Mouse (Mus musculus): Measurements from ENCODE around the gene Lhcgr. TPM values are rescaled to one million over a fixed set of nuclear protein-coding genes. Genes with fewer than 3 reads are reported as not detected.

Gene Lhcgr
- polyA plus RNA-seq, 1 experiment, result 0.13 TPM

GRCm38 (mm10) chr17:88779148-88779547 lies 12.6 kb downstream of the Lhcgr start:
- Histone ChIP-seq H3K27ac (ENCODE audit: insufficient read depth, low read length) (no peak overlapping the region), H3K4me1 (ENCODE audit: control insufficient read depth, insufficient read depth, low read length) (no peaks in the 10 kb centered on the region), H3K4me3 (ENCODE audit: insufficient read depth, low read length) (no peak overlapping the region)
- no peak for TF ChIP-seq CTCF (IDR thresholded peaks at IDR 0.05; ENCODE audit: extremely low read depth, insufficient read depth, low read length)
- no peak for TF ChIP-seq POLR2A (IDR thresholded peaks at IDR 0.05; ENCODE audit: extremely low read depth, insufficient read depth, low read length)

- Histone ChIP-seq H3K4me3 (ENCODE audit: insufficient read depth, low read length) (no peak overlapping the region), H3K4me1 (ENCODE audit: control insufficient read depth, insufficient read depth, low read length) (peaks cover 4% of the 10 kb centered on the region; the same call in 1 of the 2 replicates), H3K27ac (ENCODE audit: insufficient read depth, low read length) (no peak overlapping the region)
- TF ChIP-seq POLR2A (IDR thresholded peaks at IDR 0.05; ENCODE audit: extremely low read depth, insufficient read depth, low read length) (no peak), CTCF (IDR thresholded peaks at IDR 0.05; ENCODE audit: extremely low read depth, insufficient read depth, low read length) (no peak)
Observed at GRCm38 (mm10) chr17:88774103-88774526, 17.7 kb downstream of the Lhcgr start.

DNA sequence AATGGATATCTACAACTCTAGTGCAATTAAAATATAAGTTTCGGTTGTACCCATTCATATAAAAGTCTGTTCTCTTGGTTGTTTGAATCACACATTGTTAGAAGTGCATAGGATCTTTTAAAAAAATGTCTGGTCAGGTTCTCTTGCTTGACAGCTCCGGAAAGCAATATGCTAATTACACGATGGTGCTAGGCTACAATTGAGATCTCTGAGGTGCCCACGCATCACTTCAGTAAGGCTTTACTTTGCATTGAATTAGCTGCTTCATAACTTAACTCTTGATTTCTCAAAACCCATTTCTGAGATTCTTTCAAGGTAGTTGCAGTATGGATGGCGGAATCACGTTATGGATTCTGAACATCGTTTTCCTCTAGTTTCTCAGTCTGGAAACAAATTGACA lies 21.7 kb downstream of the Lhcgr start:
- H3K4me1 ChIP-seq (ENCODE audit: control insufficient read depth, insufficient read depth, low read length), result peaks cover 4% of the 10 kb centered on the region; the same call in 1 of the 2 replicates
- no peak overlapping the region for H3K27ac ChIP-seq (ENCODE audit: insufficient read depth, low read length)
- TF ChIP-seq CTCF (IDR thresholded peaks at IDR 0.05; ENCODE audit: extremely low read depth, insufficient read depth, low read length) (no peak), POLR2A (IDR thresholded peaks at IDR 0.05; ENCODE audit: extremely low read depth, insufficient read depth, low read length) (no peak)

GRCm38 (mm10) chr17:88769283-88769859 lies 22.4 kb downstream of the Lhcgr start:
- peaks cover 4% of the 10 kb centered on the region; the same call in 1 of the 2 replicates for H3K4me1 ChIP-seq (ENCODE audit: control insufficient read depth, insufficient read depth, low read length)
- TF ChIP-seq POLR2A (IDR thresholded peaks at IDR 0.05; ENCODE audit: extremely low read depth, insufficient read depth, low read length), result no peak
- no peak for TF ChIP-seq CTCF (IDR thresholded peaks at IDR 0.05; ENCODE audit: extremely low read depth, insufficient read depth, low read length)
- H3K27ac ChIP-seq (ENCODE audit: insufficient read depth, low read length), result no peak overlapping the region
- H3K4me3 ChIP-seq (ENCODE audit: insufficient read depth, low read length), result no peak overlapping the region

More for the DNA sequence above, 21.7 kb downstream of the Lhcgr start:
- no peak overlapping the region for H3K4me3 ChIP-seq (ENCODE audit: insufficient read depth, low read length)

GRCm38 (mm10) chr17:88766857-88767256 lies 24.9 kb downstream of the Lhcgr start:
- H3K4me3 ChIP-seq (ENCODE audit: insufficient read depth, low read length), result no peak overlapping the region
- no peak for TF ChIP-seq CTCF (IDR thresholded peaks at IDR 0.05; ENCODE audit: extremely low read depth, insufficient read depth, low read length)
- TF ChIP-seq POLR2A (IDR thresholded peaks at IDR 0.05; ENCODE audit: extremely low read depth, insufficient read depth, low read length), result no peak
- no peak overlapping the region for H3K27ac ChIP-seq (ENCODE audit: insufficient read depth, low read length)
- peaks cover 2% of the 10 kb centered on the region; the same call in 1 of the 2 replicates for H3K4me1 ChIP-seq (ENCODE audit: control insufficient read depth, insufficient read depth, low read length)

DNA sequence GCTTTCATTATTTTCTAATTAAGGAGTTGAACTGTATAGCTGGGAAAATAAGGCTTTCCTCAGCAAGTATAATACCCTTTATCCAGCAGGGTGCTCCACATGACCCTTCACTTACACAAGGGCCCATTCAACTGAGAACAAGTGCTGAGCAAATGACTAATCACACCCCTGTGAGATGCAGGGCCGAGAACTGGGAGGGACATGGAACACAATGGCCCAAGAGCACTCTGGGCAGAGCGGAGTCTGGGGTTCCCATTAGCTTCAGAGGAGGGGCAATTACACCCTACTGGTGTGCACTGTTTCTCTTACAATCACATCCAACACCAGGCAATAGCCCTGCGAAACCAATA lies 27.7 kb downstream of the Lhcgr start:
- TF ChIP-seq CTCF (IDR thresholded peaks at IDR 0.05; ENCODE audit: extremely low read depth, insufficient read depth, low read length), result no peak
- TF ChIP-seq POLR2A (IDR thresholded peaks at IDR 0.05; ENCODE audit: extremely low read depth, insufficient read depth, low read length), result no peak
- Histone ChIP-seq H3K4me3 (ENCODE audit: insufficient read depth, low read length) (no peak overlapping the region), H3K27ac (ENCODE audit: insufficient read depth, low read length) (no peak overlapping the region), H3K4me1 (ENCODE audit: control insufficient read depth, insufficient read depth, low read length) (no peaks in the 10 kb centered on the region)

- no peaks in the 10 kb centered on the region for H3K4me1 ChIP-seq (ENCODE audit: control insufficient read depth, insufficient read depth, low read length)
- TF ChIP-seq POLR2A (IDR thresholded peaks at IDR 0.05; ENCODE audit: extremely low read depth, insufficient read depth, low read length) (no peak), CTCF (IDR thresholded peaks at IDR 0.05; ENCODE audit: extremely low read depth, insufficient read depth, low read length) (no peak)
Observed at GRCm38 (mm10) chr17:88763396-88764135, 28.2 kb downstream of the Lhcgr start.

DNA sequence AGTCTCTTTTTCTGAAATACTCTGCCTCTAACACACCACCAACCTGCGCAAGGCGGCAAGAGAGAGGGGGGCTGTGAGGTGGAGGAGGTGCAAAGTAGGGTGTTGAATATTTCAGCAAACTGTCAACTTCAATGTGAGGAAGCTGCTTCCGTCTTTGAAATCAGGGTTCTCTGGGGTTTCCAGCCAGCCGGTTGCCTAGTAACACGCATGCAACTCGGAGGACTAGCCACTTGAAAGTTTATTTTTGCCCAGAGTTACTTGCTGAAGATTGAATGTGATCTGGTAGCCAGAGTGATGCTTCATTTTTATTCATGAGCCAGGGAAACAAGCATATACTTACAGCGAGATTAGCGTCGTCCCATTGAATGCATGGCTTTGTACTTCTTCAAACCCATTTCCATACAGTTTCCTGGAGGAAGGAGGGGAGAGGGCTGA lies 33.8 kb downstream of the Lhcgr start:
- no peak overlapping the region for H3K27ac ChIP-seq (ENCODE audit: insufficient read depth, low read length)
- peaks cover 3% of the 10 kb centered on the region; the same call in 1 of the 2 replicates for H3K4me1 ChIP-seq (ENCODE audit: control insufficient read depth, insufficient read depth, low read length)
- no peak for TF ChIP-seq POLR2A (IDR thresholded peaks at IDR 0.05; ENCODE audit: extremely low read depth, insufficient read depth, low read length)
- no peak for TF ChIP-seq CTCF (IDR thresholded peaks at IDR 0.05; ENCODE audit: extremely low read depth, insufficient read depth, low read length)
- H3K4me3 ChIP-seq (ENCODE audit: insufficient read depth, low read length), result no peak overlapping the region

More at GRCm38 (mm10) chr17:88763396-88764135, 28.2 kb downstream of the Lhcgr start:
- Histone ChIP-seq H3K27ac (ENCODE audit: insufficient read depth, low read length) (no peak overlapping the region), H3K4me3 (ENCODE audit: insufficient read depth, low read length) (no peak overlapping the region)

GRCm38 (mm10) chr17:88755776-88756175 lies 36.0 kb downstream of the Lhcgr start:
- Histone ChIP-seq H3K27ac (ENCODE audit: insufficient read depth, low read length) (no peak overlapping the region), H3K4me3 (ENCODE audit: insufficient read depth, low read length) (no peak overlapping the region), H3K4me1 (ENCODE audit: control insufficient read depth, insufficient read depth, low read length) (peaks cover 3% of the 10 kb centered on the region; the same call in 1 of the 2 replicates)
- no peak for TF ChIP-seq POLR2A (IDR thresholded peaks at IDR 0.05; ENCODE audit: extremely low read depth, insufficient read depth, low read length)
- TF ChIP-seq CTCF (IDR thresholded peaks at IDR 0.05; ENCODE audit: extremely low read depth, insufficient read depth, low read length), result no peak

DNA sequence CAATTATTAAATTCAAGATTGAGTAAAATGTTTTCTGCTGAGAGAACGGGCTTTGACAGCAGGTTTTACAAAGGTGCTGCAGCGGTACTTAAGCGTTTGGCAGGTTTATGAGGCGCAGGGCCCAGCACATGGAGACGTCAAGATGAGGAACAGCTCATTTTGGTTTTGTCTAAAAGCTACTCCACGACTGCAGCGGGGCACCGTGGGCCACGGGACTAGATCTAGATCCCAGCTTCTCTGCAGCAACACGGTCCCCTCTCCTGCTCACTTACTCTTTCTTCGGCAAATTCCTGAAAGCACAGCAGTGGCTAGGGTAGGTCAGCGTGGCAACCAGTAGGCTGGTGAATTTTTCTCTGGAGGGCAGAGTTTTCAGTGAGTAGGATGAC lies 38.3 kb downstream of the Lhcgr start:
- Histone ChIP-seq H3K27ac (ENCODE audit: insufficient read depth, low read length) (no peak overlapping the region), H3K4me1 (ENCODE audit: control insufficient read depth, insufficient read depth, low read length) (peaks cover 5% of the 10 kb centered on the region; the same call in 1 of the 2 replicates), H3K4me3 (ENCODE audit: insufficient read depth, low read length) (no peak overlapping the region)
- TF ChIP-seq POLR2A (IDR thresholded peaks at IDR 0.05; ENCODE audit: extremely low read depth, insufficient read depth, low read length), result no peak
- TF ChIP-seq CTCF (IDR thresholded peaks at IDR 0.05; ENCODE audit: extremely low read depth, insufficient read depth, low read length), result no peak

All from cortical plate, adult 2 months (tissue).